21 mouse cellular contexts compared by ENCODE assay signal in the genomic region with DNA sequence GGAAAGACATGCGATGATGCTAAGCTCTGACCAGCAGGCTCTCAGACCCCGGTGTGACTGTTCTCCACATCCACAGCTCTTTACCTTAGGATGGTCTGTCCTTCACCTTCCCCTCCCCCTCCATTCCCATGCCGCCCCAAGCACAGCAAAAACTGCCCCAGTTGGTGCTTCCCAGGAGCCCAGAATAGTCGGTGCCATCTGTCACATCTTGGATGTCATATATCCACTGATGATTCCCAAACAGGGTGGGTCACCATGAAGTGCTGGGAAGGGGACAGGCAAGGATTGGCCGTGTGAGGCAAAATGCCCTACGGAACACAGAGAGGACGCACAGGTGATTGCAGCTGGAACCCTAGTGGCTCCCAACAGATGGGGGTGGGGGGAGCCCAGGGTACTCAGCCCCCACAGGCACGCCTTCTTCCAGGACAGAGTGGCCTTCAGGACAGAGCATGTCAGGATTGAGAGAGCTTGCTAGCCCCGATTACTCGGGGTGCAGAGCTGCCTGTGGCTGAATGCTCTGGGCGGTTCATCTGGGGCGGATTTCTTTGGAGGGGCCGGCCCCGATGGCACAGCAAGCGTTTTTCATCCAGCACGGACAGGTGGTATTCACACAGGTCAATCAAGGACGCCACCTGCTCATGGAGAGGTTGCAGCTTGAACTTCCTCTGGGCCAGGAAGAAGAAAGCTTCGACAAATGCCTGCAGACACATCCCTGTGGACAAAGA.
DNase-seq lines count a peak whose midpoint lies in the region; ATAC-seq lines count a peak whose summit lies in the region.
"Had no signal": no experiment of that assay in that cellular context is flagged by ENCODE, and none has a peak within 500 bp of the region (broad histone marks: within the 10 kb centered on the region; RNA-seq: fewer than 3 reads in every experiment).

No protein-coding gene starts in this region.

- WGBS in hindbrain, embryonic 10.5 days, result 80% methylated on average over 18 of the region's 18 CpGs
- WGBS in hindbrain, embryonic 14.5 days, result 78% methylated on average over 18 of the region's 18 CpGs

- no peaks in the 10 kb centered on the region for H3K27me3 ChIP-seq in hindbrain, embryonic 10.5 days (ENCODE audit: insufficient read depth, poor library complexity, severe bottlenecking)
- H3K27me3 ChIP-seq in hindbrain, embryonic 14.5 days (ENCODE audit: control insufficient read depth, insufficient read depth, low read length), result no peaks in the 10 kb centered on the region
- H3K27me3 ChIP-seq: embryonic facial prominence, embryonic 13.5 days; limb, embryonic 13.5 days; lung, embryonic 15.5 days; midbrain, embryonic 15.5 days had no signal

- H3K9me3 ChIP-seq in hindbrain, embryonic 10.5 days, result no peaks in the 10 kb centered on the region
- H3K9me3 ChIP-seq in hindbrain, embryonic 14.5 days (ENCODE audit: control insufficient read depth, low read length), result no peaks in the 10 kb centered on the region
- H3K9me3 ChIP-seq: embryonic facial prominence, embryonic 13.5 days; limb, embryonic 13.5 days; lung, embryonic 15.5 days; midbrain, embryonic 10.5 days; midbrain, embryonic 15.5 days had no signal

- H3K4me2 ChIP-seq in hindbrain, embryonic 14.5 days (replicated peaks), result no peak overlapping the region
- H3K4me2 ChIP-seq: embryonic facial prominence, embryonic 13.5 days; limb, embryonic 13.5 days; liver, embryonic 11.5 days; lung, embryonic 15.5 days; midbrain, embryonic 15.5 days had no signal

- 0 out of 2 replicates have a peak overlapping the region, but pooled peaks have one; percentile 13 for H3K27ac ChIP-seq in hindbrain, embryonic 10.5 days
- H3K27ac ChIP-seq in hindbrain, embryonic 14.5 days, result no peak overlapping the region
- H3K27ac ChIP-seq: embryonic facial prominence, embryonic 13.5 days; limb, embryonic 13.5 days; midbrain, embryonic 10.5 days; midbrain, embryonic 15.5 days had no signal

- DNase-seq in hindbrain, embryonic 10.5 days (ENCODE audit: low spot score), result no peak
- DNase-seq in hindbrain, embryonic 14.5 days (ENCODE audit: low spot score), result no peak
- peak; percentile 62 for DNase-seq in cerebellum, adult 11 months
- peak; percentile 65 for DNase-seq in cerebellum, adult 8-10 months
- DNase-seq in cerebellum, postnatal 25 days, result peak; percentile 78 to 79
- DNase-seq in c-Kit-positive CD71-positive TER-119-positive erythroid progenitor cells, embryonic 14.5 days (ENCODE audit: low spot score), result no peak
- no peak for DNase-seq in kidney, adult 18-20 months
- DNase-seq: adrenal gland, adult 2 months; adrenal gland, postnatal 36 days; gastrocnemius, postnatal 14 days; heart, postnatal 14 days; kidney, postnatal 14 days; thymus, postnatal 14 days had no signal

- no peak overlapping the region for H3K9ac ChIP-seq in hindbrain, embryonic 14.5 days
- H3K9ac ChIP-seq: embryonic facial prominence, embryonic 13.5 days; limb, embryonic 13.5 days; lung, embryonic 15.5 days; midbrain, embryonic 15.5 days had no signal

- no peak overlapping the region for H3K4me3 ChIP-seq in hindbrain, embryonic 10.5 days
- H3K4me3 ChIP-seq in hindbrain, embryonic 14.5 days (replicated peaks; ENCODE audit: low read length), result no peak overlapping the region
- H3K4me3 ChIP-seq: embryonic facial prominence, embryonic 13.5 days; limb, embryonic 13.5 days; lung, embryonic 15.5 days; midbrain, embryonic 10.5 days; midbrain, embryonic 15.5 days had no signal

- H3K36me3 ChIP-seq in hindbrain, embryonic 10.5 days, result no peaks in the 10 kb centered on the region
- no peaks in the 10 kb centered on the region for H3K36me3 ChIP-seq in hindbrain, embryonic 14.5 days (replicated peaks; ENCODE audit: control insufficient read depth, insufficient read depth)
- H3K36me3 ChIP-seq: embryonic facial prominence, embryonic 13.5 days; limb, embryonic 13.5 days; lung, embryonic 15.5 days; midbrain, embryonic 10.5 days; midbrain, embryonic 15.5 days had no signal

- no peak for ATAC-seq in hindbrain, embryonic 14.5 days (ENCODE audit: low FRiP score)
- ATAC-seq: CD4-positive, CD25-positive, alpha-beta regulatory T cell, adult 4 months; intestine, postnatal 0 days; midbrain, embryonic 15.5 days had no signal

- peaks cover 44% of the 10 kb centered on the region for H3K4me1 ChIP-seq in hindbrain, embryonic 10.5 days (replicated peaks)
- peaks cover 11% of the 10 kb centered on the region; the same call in 1 of the 2 replicates for H3K4me1 ChIP-seq in hindbrain, embryonic 14.5 days (replicated peaks; ENCODE audit: control insufficient read depth, insufficient read depth, low read length)

Comparison
In these comparisons a context has a peak if more than half of its experiments do, and no peak if none do; other contexts are left out.
1. DNase-seq: peak in cerebellum, adult 11 months (single experiment), cerebellum, adult 8-10 months (single experiment) and cerebellum, postnatal 25 days (2 of 2); none in hindbrain, embryonic 10.5 days (single experiment), hindbrain, embryonic 14.5 days (single experiment), c-Kit-positive CD71-positive TER-119-positive erythroid progenitor cells, embryonic 14.5 days (single experiment) and kidney, adult 18-20 months (single experiment).